Mouse (Mus musculus) CH12.LX (cell line): ENCODE data around the gene Nek6.

ENCODE experiments used
- CTCF ChIP-seq, 2 experiments: IDR thresholded peaks in 1 of 2; conservative IDR thresholded peaks in 1 of 2; 2 replicates each; pipeline ENCODE4 v1.5.1; 2011 to 2012; ENCODE audit warnings: low read depth in 2 of 2, low read length in 2 of 2, improper control_type of control experiment in 1 of 2, inconsistent platforms in 1 of 2, mild to moderate bottlenecking in 1 of 2, moderate library complexity in 1 of 2
- EP300 ChIP-seq: IDR thresholded peaks from 2 replicates; pipeline ENCODE4 v1.6.1; 2011; ENCODE audit warnings: low read length, improper control_type of control experiment
- MAZ ChIP-seq: IDR thresholded peaks from 2 replicates; pipeline ENCODE4 v1.6.1; 2012; ENCODE audit warnings: low read depth, mild to moderate bottlenecking, inconsistent platforms, low read length, improper control_type of control experiment, moderate library complexity
- ZNF384 ChIP-seq: IDR thresholded peaks from 2 replicates; pipeline ENCODE4 v1.6.1; 2012; ENCODE audit warnings: low read depth, low read length, improper control_type of control experiment, inconsistent platforms

DNA sequence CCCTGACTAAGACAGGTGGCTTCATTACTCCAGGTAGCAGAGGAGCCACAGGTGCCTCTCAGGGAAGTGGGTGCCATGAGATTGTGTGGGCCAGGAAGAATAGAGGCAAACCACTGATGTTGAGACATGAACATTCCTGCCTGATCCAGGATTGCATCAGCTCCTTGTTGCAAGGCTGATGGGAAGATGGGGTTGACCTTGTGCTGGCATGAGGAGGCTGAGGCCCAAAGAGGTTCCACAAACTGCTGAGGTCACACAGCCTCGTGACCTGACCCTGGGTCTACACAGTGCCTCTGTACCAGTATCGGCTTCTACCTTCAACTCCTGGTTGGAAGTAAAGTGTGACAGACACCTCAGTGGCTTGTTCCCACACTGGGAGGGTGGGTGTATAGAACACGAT is 13.6 kb downstream of the Nek6 start:
- TF ChIP-seq EP300 (no peak), CTCF (conservative IDR thresholded peaks at IDR 0.05 in 1 of 2, IDR thresholded peaks at IDR 0.05 in 1 of 2; ENCODE audit: low read depth in 2 of 2, low read length in 2 of 2) (no peak), MAZ (no peak), ZNF384 (no peak)
